Mouse (Mus musculus): ENCODE data around the gene Frmd8.
A peak's percentile ranks its signal among the peaks of the same experiment; 100 is the strongest.

- TF ChIP-seq POLR2A (IDR thresholded peaks at IDR 0.05; ENCODE audit: extremely low read depth, insufficient read depth, low read length), result peak; percentile 47; the same call in 1 of the 2 replicates
- TF ChIP-seq CTCF (IDR thresholded peaks at IDR 0.05; ENCODE audit: low read depth, low read length), result peak; percentile 2; the same call in 1 of the 2 replicates
Observed at GRCm38 (mm10) chr19:5837606-5838005, 37.5 kb downstream of the Frmd8 start.

All from liver, adult 2 months (tissue).